Mouse (Mus musculus): ENCODE data around the gene Mpp1. TPM values are rescaled to one million over a fixed set of nuclear protein-coding genes. Genes with fewer than 3 reads are reported as not detected.

Mpp1 gene
- polyA plus RNA-seq, 1 experiment from 2014 or later, result 28.6 TPM

GRCm38 (mm10) chrX:75095369-75096162, 35.2 kb downstream of the Mpp1 start, which contains the start of gene Dkc1:
Gene Dkc1, plus strand, starts transcription at chrX:75095854.
- no peaks in the 10 kb centered on the region for H3K36me3 ChIP-seq (ENCODE audit: control insufficient read depth, insufficient read depth, low read length)
- H3K9me3 ChIP-seq (ENCODE audit: control insufficient read depth, low read length), result no peaks in the 10 kb centered on the region
- peak within 1 kb of the TSS; percentile 48 for H3K4me3 ChIP-seq (ENCODE audit: low read depth, low read length)
- DNase-seq (ENCODE audit: low spot score) (peak; percentile 89), ATAC-seq (ENCODE audit: insufficient read depth, low FRiP score, low TSS enrichment) (peak; percentile 99)
- H3K27ac ChIP-seq (ENCODE audit: low read depth, low read length), result no peak within 1 kb of the TSS
- no peaks in the 10 kb centered on the region for H3K4me1 ChIP-seq (ENCODE audit: control insufficient read depth, insufficient read depth, low read length)
- 16% methylated on average over 28 of the region's 29 CpGs for WGBS
- H3K4me2 ChIP-seq (ENCODE audit: low read depth), result peak within 1 kb of the TSS; percentile 51
- peak within 1 kb of the TSS; percentile 50 for H3K9ac ChIP-seq (ENCODE audit: low read length)
- no peaks in the 10 kb centered on the region for H3K27me3 ChIP-seq (ENCODE audit: control insufficient read depth, insufficient read depth, low read length)

- Histone ChIP-seq H3K4me2 (ENCODE audit: low read depth) (no peak overlapping the region), H3K9me3 (ENCODE audit: control insufficient read depth, low read length) (no peaks in the 10 kb centered on the region), H3K9ac (ENCODE audit: low read length) (no peak overlapping the region), H3K27ac (ENCODE audit: low read depth, low read length) (no peak overlapping the region), H3K27me3 (ENCODE audit: control insufficient read depth, insufficient read depth, low read length) (no peaks in the 10 kb centered on the region), H3K4me1 (ENCODE audit: control insufficient read depth, insufficient read depth, low read length) (no peaks in the 10 kb centered on the region), H3K4me3 (ENCODE audit: low read depth, low read length) (no peak overlapping the region), H3K36me3 (ENCODE audit: control insufficient read depth, insufficient read depth, low read length) (no peaks in the 10 kb centered on the region)
- ATAC-seq (ENCODE audit: insufficient read depth, low FRiP score, low TSS enrichment) (no peak), DNase-seq (ENCODE audit: low spot score) (no peak)
- WGBS, result 23% methylated on average over 1 of the region's 1 CpGs
Observed at GRCm38 (mm10) chrX:75085654-75086053, 45.2 kb downstream of the Mpp1 start.

GRCm38 (mm10) chrX:75084774-75085508, 45.9 kb downstream of the Mpp1 start, which contains the start of gene Gab3:
Gene Gab3, minus strand, starts transcription at chrX:75085458.
- Histone ChIP-seq H3K36me3 (ENCODE audit: control insufficient read depth, insufficient read depth, low read length) (no peaks in the 10 kb centered on the region), H3K9ac (ENCODE audit: low read length) (peak within 1 kb of the TSS; percentile 52; the same call in 1 of the 2 replicates), H3K27ac (ENCODE audit: low read depth, low read length) (no peak within 1 kb of the TSS), H3K27me3 (ENCODE audit: control insufficient read depth, insufficient read depth, low read length) (no peaks in the 10 kb centered on the region), H3K4me3 (ENCODE audit: low read depth, low read length) (peak within 1 kb of the TSS; percentile 44), H3K4me1 (ENCODE audit: control insufficient read depth, insufficient read depth, low read length) (no peaks in the 10 kb centered on the region), H3K4me2 (ENCODE audit: low read depth) (peak within 1 kb of the TSS; percentile 49), H3K9me3 (ENCODE audit: control insufficient read depth, low read length) (no peaks in the 10 kb centered on the region)
- ATAC-seq (ENCODE audit: insufficient read depth, low FRiP score, low TSS enrichment) (peak; percentile 73), DNase-seq (ENCODE audit: low spot score) (peak; percentile 33)
- 12% methylated on average over 10 of the region's 17 CpGs for WGBS

- Histone ChIP-seq H3K27ac (ENCODE audit: low read depth, low read length) (no peak overlapping the region), H3K9me3 (ENCODE audit: control insufficient read depth, low read length) (no peaks in the 10 kb centered on the region), H3K4me2 (ENCODE audit: low read depth) (peak overlapping the region; percentile 49), H3K9ac (ENCODE audit: low read length) (peak overlapping the region; percentile 52; the same call in 1 of the 2 replicates), H3K36me3 (ENCODE audit: control insufficient read depth, insufficient read depth, low read length) (no peaks in the 10 kb centered on the region), H3K4me1 (ENCODE audit: control insufficient read depth, insufficient read depth, low read length) (no peaks in the 10 kb centered on the region), H3K27me3 (ENCODE audit: control insufficient read depth, insufficient read depth, low read length) (no peaks in the 10 kb centered on the region), H3K4me3 (ENCODE audit: low read depth, low read length) (peak overlapping the region; percentile 44)
- DNase-seq (ENCODE audit: low spot score), result peak; percentile 33
- 27% methylated on average over 23 of the region's 26 CpGs for WGBS
- peak; percentile 48; the same call in 1 of the 2 replicates for ATAC-seq (ENCODE audit: insufficient read depth, low FRiP score, low TSS enrichment)
Observed at GRCm38 (mm10) chrX:75083982-75084773, 46.6 kb downstream of the Mpp1 start.

- no peak for DNase-seq (ENCODE audit: low spot score)
- WGBS, result 75% methylated on average over 2 of the region's 2 CpGs
- no peaks in the 10 kb centered on the region for H3K27me3 ChIP-seq (ENCODE audit: control insufficient read depth, insufficient read depth, low read length)
- H3K9ac ChIP-seq (ENCODE audit: low read length), result no peak overlapping the region
- no peak overlapping the region for H3K4me2 ChIP-seq (ENCODE audit: low read depth)
- H3K9me3 ChIP-seq (ENCODE audit: control insufficient read depth, low read length), result no peaks in the 10 kb centered on the region
- no peak for ATAC-seq (ENCODE audit: insufficient read depth, low FRiP score, low TSS enrichment)
- H3K4me3 ChIP-seq (ENCODE audit: low read depth, low read length), result no peak overlapping the region
- H3K27ac ChIP-seq (ENCODE audit: low read depth, low read length), result no peak overlapping the region
- no peaks in the 10 kb centered on the region for H3K36me3 ChIP-seq (ENCODE audit: control insufficient read depth, insufficient read depth, low read length)
- H3K4me1 ChIP-seq (ENCODE audit: control insufficient read depth, insufficient read depth, low read length), result no peaks in the 10 kb centered on the region
Observed at GRCm38 (mm10) chrX:75082351-75082750, 48.5 kb downstream of the Mpp1 start.

Other genes with a start within 250 kb of the Mpp1 start
- gene Gab3, start 45.6 kb downstream of the Mpp1 start, polyA plus RNA-seq (2014; fragmentation: Nextera tagmentation; extraction: Ambion mirVana), result 0.51 and 1.3 TPM in 2 replicates
- gene Dkc1, start 35.2 kb downstream of the Mpp1 start, polyA plus RNA-seq (2014; fragmentation: Nextera tagmentation; extraction: Ambion mirVana), result 128 and 134 TPM in 2 replicates
- not detected in 2 replicates for gene Smim9, start 32.8 kb upstream of the Mpp1 start, polyA plus RNA-seq (2014; fragmentation: Nextera tagmentation; extraction: Ambion mirVana)

Data from neural tube, embryonic 11.5 days (tissue).